Mouse (Mus musculus) 416B (cell line): ENCODE measurements at regions not wholly inside any gene's neighbourhood (a gene's known extent, or its start where the extent isn't known, plus 50 kb on each side); places are given as distances from the start of the nearest gene placed in this dataset.

Experiments used
- DNase-seq: peaks from one replicate; pipeline ENCODE4 v3.0.0; 2011; ENCODE audit warnings: low read depth

- no peak for DNase-seq
Observed at GRCm38 (mm10) chr13:99057696-99058095, 73.3 kb upstream of the 1700024P04Rik start.

GRCm38 (mm10) chr13:99057293-99057588, 72.9 kb upstream of the 1700024P04Rik start:
- no peak for DNase-seq

GRCm38 (mm10) chr13:99056432-99057292, 72.3 kb upstream of the 1700024P04Rik start:
- DNase-seq, result no peak

GRCm38 (mm10) chr13:99055609-99056321, 71.4 kb upstream of the 1700024P04Rik start:
- DNase-seq, result no peak

GRCm38 (mm10) chr13:99052076-99052475, 67.7 kb upstream of the 1700024P04Rik start:
- DNase-seq, result no peak

GRCm38 (mm10) chr13:99049699-99050098, 65.3 kb upstream of the 1700024P04Rik start:
- no peak for DNase-seq

- DNase-seq, result no peak
Observed at GRCm38 (mm10) chr13:99048651-99049100, 64.3 kb upstream of the 1700024P04Rik start.

GRCm38 (mm10) chr13:99047219-99047618, 62.9 kb upstream of the 1700024P04Rik start:
- no peak for DNase-seq

- DNase-seq, result no peak
Observed at GRCm38 (mm10) chr13:99046737-99047136, 62.4 kb upstream of the 1700024P04Rik start.

GRCm38 (mm10) chr13:99042086-99042485, 57.7 kb upstream of the 1700024P04Rik start:
- no peak for DNase-seq

- DNase-seq, result no peak
Observed at GRCm38 (mm10) chr13:99041256-99041655, 56.9 kb upstream of the 1700024P04Rik start.

GRCm38 (mm10) chr13:99040846-99041245, 56.5 kb upstream of the 1700024P04Rik start:
- DNase-seq, result no peak

GRCm38 (mm10) chr13:99040171-99040570, 55.8 kb upstream of the 1700024P04Rik start:
- DNase-seq, result no peak

- no peak for DNase-seq
Observed at GRCm38 (mm10) chr13:99039063-99039385, 54.7 kb upstream of the 1700024P04Rik start.

- no peak for DNase-seq
Observed at GRCm38 (mm10) chr13:99038198-99039062, 54.1 kb upstream of the 1700024P04Rik start.

- peak; percentile 36 for DNase-seq
Observed at GRCm38 (mm10) chr13:99037131-99037530, 52.8 kb upstream of the 1700024P04Rik start.
